Mouse (Mus musculus): ENCODE data around the gene Pvrig. TPM values are rescaled to one million over a fixed set of nuclear protein-coding genes. Genes with fewer than 3 reads are reported as not detected.

Pvrig gene
- polyA plus RNA-seq (2017; shearing (Covaris generic)) = 2.5 TPM

GRCm38 (mm10) chr5:138341661-138342060 lies at the start of gene Pvrig:
Gene Pvrig (plus strand): TSS chr5:138341961.

Other genes starting within 250 kb of the Pvrig start
- 25.6 TPM for gene Zscan21, start 225.1 kb upstream of the Pvrig start, polyA plus RNA-seq (2017; shearing (Covaris generic))
- 6.5 TPM for gene Zfp113, start 186.2 kb upstream of the Pvrig start, polyA plus RNA-seq (2017; shearing (Covaris generic))
- gene Cops6, start 180.9 kb upstream of the Pvrig start, polyA plus RNA-seq (2017; shearing (Covaris generic)) = 120 TPM
- gene Ap4m1, start 170.0 kb upstream of the Pvrig start, polyA plus RNA-seq (2017; shearing (Covaris generic)) = 7.1 TPM
- 54.5 TPM for gene Mcm7, start 169.5 kb upstream of the Pvrig start, polyA plus RNA-seq (2017; shearing (Covaris generic))
- gene Taf6, start 154.5 kb upstream of the Pvrig start, polyA plus RNA-seq (2017; shearing (Covaris generic)) = 30.8 TPM
- 13.4 TPM for gene Cnpy4, start 154.5 kb upstream of the Pvrig start, polyA plus RNA-seq (2017; shearing (Covaris generic))
- gene Mblac1, start 147.6 kb upstream of the Pvrig start, polyA plus RNA-seq (2017; shearing (Covaris generic)) = not detected
- not detected for gene Nxpe5, start 116.1 kb upstream of the Pvrig start, polyA plus RNA-seq (2017; shearing (Covaris generic))
- 32.6 TPM for gene Lamtor4, start 86.5 kb upstream of the Pvrig start, polyA plus RNA-seq (2017; shearing (Covaris generic))
- 20.1 TPM for gene BC037034, start 77.9 kb upstream of the Pvrig start, polyA plus RNA-seq (2017; shearing (Covaris generic))
- not detected for gene Gal3st4, start 69.1 kb upstream of the Pvrig start, polyA plus RNA-seq (2017; shearing (Covaris generic))
- gene Gm43720, start 62.0 kb upstream of the Pvrig start, polyA plus RNA-seq (2017; shearing (Covaris generic)) = not detected
- 2.1 TPM for gene Gpc2, start 62.0 kb upstream of the Pvrig start, polyA plus RNA-seq (2017; shearing (Covaris generic))
- gene Stag3, start 61.7 kb upstream of the Pvrig start, polyA plus RNA-seq (2017; shearing (Covaris generic)) = 0.75 TPM
- 7.1 TPM for gene Zfp157, start 99.5 kb downstream of the Pvrig start, polyA plus RNA-seq (2017; shearing (Covaris generic))
- gene 1700123K08Rik, start 222.8 kb downstream of the Pvrig start, polyA plus RNA-seq (2017; shearing (Covaris generic)) = not detected

Measured in effector memory CD4-positive, alpha-beta T cell, adult 5 months (primary cell).